Comparison of ENCODE assay signal across 51 mouse cellular contexts in genomic region chr1:72986715-72987114, GRCm38 (mm10). TPM values are rescaled to one million over a fixed set of nuclear protein-coding genes. Genes with fewer than 3 reads are reported as not detected.
"Had no signal": no experiment of that assay in that cellular context is flagged by ENCODE, and none has a peak within 500 bp of the region (broad histone marks: within the 10 kb centered on the region; RNA-seq: fewer than 3 reads in every experiment).

No protein-coding gene starts in this region.

- H3K9ac ChIP-seq: heart, embryonic 12.5 days; heart, embryonic 13.5 days; heart, embryonic 15.5 days; hindbrain, embryonic 12.5 days; hindbrain, embryonic 13.5 days; hindbrain, embryonic 14.5 days; hindbrain, embryonic 15.5 days; intestine, embryonic 15.5 days; kidney, embryonic 15.5 days had no signal

- H3K4me3 ChIP-seq: heart, embryonic 12.5 days; heart, embryonic 13.5 days; heart, embryonic 15.5 days; hindbrain, embryonic 10.5 days; hindbrain, embryonic 12.5 days; hindbrain, embryonic 13.5 days; hindbrain, embryonic 15.5 days; intestine, embryonic 15.5 days; kidney, embryonic 15.5 days; layer of hippocampus, adult 2 months; left cerebral cortex, adult 2 months had no signal

- H3K36me3 ChIP-seq: heart, embryonic 12.5 days; heart, embryonic 13.5 days; heart, embryonic 15.5 days; hindbrain, embryonic 10.5 days; hindbrain, embryonic 12.5 days; hindbrain, embryonic 13.5 days; hindbrain, embryonic 15.5 days; intestine, embryonic 15.5 days; kidney, embryonic 15.5 days had no signal

- H3K9me3 ChIP-seq: heart, embryonic 12.5 days; heart, embryonic 13.5 days; heart, embryonic 15.5 days; hindbrain, embryonic 10.5 days; hindbrain, embryonic 12.5 days; hindbrain, embryonic 13.5 days; hindbrain, embryonic 15.5 days; intestine, embryonic 15.5 days; kidney, embryonic 15.5 days had no signal

- ATAC-seq: hindbrain, embryonic 16.5 days; hindbrain, postnatal 0 days; inflammation-experienced regulatory T-cells, adult 6 months; intestine, embryonic 15.5 days; intestine, embryonic 16.5 days; intestine, postnatal 0 days had no signal

- H3K4me1 ChIP-seq: heart, embryonic 12.5 days; heart, embryonic 13.5 days; heart, embryonic 15.5 days; hindbrain, embryonic 10.5 days; hindbrain, embryonic 12.5 days; hindbrain, embryonic 13.5 days; hindbrain, embryonic 15.5 days; intestine, embryonic 15.5 days; kidney, embryonic 15.5 days had no signal

- H3K27ac ChIP-seq: heart, embryonic 13.5 days; heart, embryonic 15.5 days; hindbrain, embryonic 10.5 days; hindbrain, embryonic 12.5 days; hindbrain, embryonic 13.5 days; hindbrain, embryonic 14.5 days; hindbrain, embryonic 15.5 days; hindbrain, postnatal 0 days; intestine, embryonic 15.5 days; kidney, embryonic 15.5 days; kidney, postnatal 0 days; layer of hippocampus, adult 2 months; left cerebral cortex, adult 2 months had no signal

- H3K27me3 ChIP-seq: heart, embryonic 12.5 days; heart, embryonic 13.5 days; heart, embryonic 15.5 days; hindbrain, embryonic 12.5 days; hindbrain, embryonic 13.5 days; hindbrain, embryonic 15.5 days; intestine, embryonic 15.5 days; kidney, embryonic 15.5 days had no signal

- DNase-seq: heart, postnatal 10 days; heart, postnatal 36 days; heart, postnatal 4 days; kidney, adult 11 months; kidney, adult 18-20 months; kidney, adult 2 months; kidney, adult 8-10 months; kidney, adult 9 months; kidney, postnatal 10 days; kidney, postnatal 14 days; kidney, postnatal 25 days; kidney, postnatal 36 days; kidney, postnatal 4 days; layer of hippocampus, adult 9-11 months; layer of hippocampus, postnatal 36 days had no signal

RNA-seq across cellular contexts. Expression of gene Tnp1, which starts 29.0 kb away (rescaled TPM):
- total RNA-seq: heart, postnatal 10 days; heart, postnatal 25 days; heart, postnatal 36 days; heart, postnatal 4 days; hematopoietic stem cell, adult 5-6 weeks; hindbrain, postnatal 0 days; layer of hippocampus, adult 18-20 months; layer of hippocampus, adult 2 months; layer of hippocampus, adult 8-10 months; layer of hippocampus, postnatal 10 days; layer of hippocampus, postnatal 14 days; layer of hippocampus, postnatal 25 days; layer of hippocampus, postnatal 36 days; left cerebral cortex, adult 18-20 months; left cerebral cortex, adult 2 months; left cerebral cortex, adult 8-10 months had no signal
- polyA plus RNA-seq: heart, embryonic 11.5 days; heart, embryonic 12.5 days; heart, embryonic 13.5 days; heart, embryonic 14.5 days; heart, embryonic 15.5 days; heart, embryonic 16.5 days; heart, postnatal 0 days; hindbrain, embryonic 10.5 days; hindbrain, embryonic 11.5 days; hindbrain, embryonic 12.5 days; hindbrain, embryonic 13.5 days; hindbrain, embryonic 14.5 days; hindbrain, embryonic 15.5 days; hindbrain, embryonic 16.5 days; hindbrain, postnatal 0 days; inflammation-experienced regulatory T-cells, adult 6 months; intestine, embryonic 14.5 days; intestine, embryonic 15.5 days; intestine, embryonic 16.5 days; intestine, postnatal 0 days; kidney, embryonic 14.5 days; kidney, embryonic 15.5 days; kidney, embryonic 16.5 days; kidney, postnatal 0 days; large intestine, adult 2 months had no signal
